Mouse (Mus musculus) olfactory bulb, adult 2 months (tissue): ENCODE results near the gene Aqp6. TPM values are rescaled to one million over a fixed set of nuclear protein-coding genes. Genes with fewer than 3 reads are reported as not detected.

ENCODE experiments used
- H3K27ac ChIP-seq: fragments of 200-500 bp; 2 replicates; pipeline ENCODE4 v1.5.1; 2012; ENCODE audit warnings: low read depth, low read length; ENCODE audit not compliant: insufficient read depth
- H3K4me1 ChIP-seq: fragments of 200-500 bp; 2 replicates; pipeline ENCODE4 v1.6.1; 2012; ENCODE audit warnings: low read length; ENCODE audit not compliant: control insufficient read depth, insufficient read depth
- H3K4me3 ChIP-seq: fragments of 200-500 bp; 2 replicates; pipeline ENCODE4 v1.5.1; 2012; ENCODE audit warnings: mild to moderate bottlenecking, low read depth, low read length, moderate library complexity; ENCODE audit not compliant: insufficient read depth
- CTCF ChIP-seq: fragments of 200-500 bp; IDR thresholded peaks from 2 replicates; pipeline ENCODE4 v1.5.1; 2012; ENCODE audit warnings: low read depth, mild to moderate bottlenecking, low read length, moderate library complexity; ENCODE audit not compliant: insufficient read depth
- POLR2A ChIP-seq: fragments of 200-500 bp; IDR thresholded peaks from 2 replicates; pipeline ENCODE4 v1.6.1; 2012; ENCODE audit warnings: mild to moderate bottlenecking, low read depth, low read length, moderate library complexity; ENCODE audit not compliant: insufficient read depth
- WGBS: fragments of 180-500 bp; shearing (Covaris S2); methylation state at CpG from one replicate; pipeline ENCODE4 v1.1.7; 2018; 5-methylcytosine and 5-hydroxymethylcytosine counted together
- polyA plus RNA-seq: library from polyadenylated mRNA; stranded (reverse); fragments of >200 nt; gene quantifications from 2 replicates; pipeline ENCODE4 v1.2.4, GENCODE M21; 2012; ENCODE audit warnings: low replicate concordance; ENCODE audit not compliant: missing spikeins, insufficient read depth, insufficient read length

Aqp6 gene
- polyA plus RNA-seq, 1 experiment, result not detected

GRCm38 (mm10) chr15:99607388-99608113 lies 6.4 kb downstream of the Aqp6 start:
- Histone ChIP-seq H3K27ac (no peak overlapping the region), H3K4me3 (no peak overlapping the region), H3K4me1 (peaks cover 30% of the 10 kb centered on the region)
- WGBS, result 37% methylated on average over 10 of the region's 10 CpGs
- no peak for TF ChIP-seq POLR2A
- TF ChIP-seq CTCF, result no peak

- TF ChIP-seq CTCF, result no peak
- TF ChIP-seq POLR2A, result no peak
- 79% methylated on average over 13 of the region's 13 CpGs for WGBS
- Histone ChIP-seq H3K27ac (no peak overlapping the region), H3K4me1 (peaks cover 26% of the 10 kb centered on the region), H3K4me3 (no peak overlapping the region)
These were observed 7.4 kb downstream of the Aqp6 start for GRCm38 (mm10) chr15:99608382-99609125.

GRCm38 (mm10) chr15:99611563-99611962 lies 10.4 kb downstream of the Aqp6 start:
- Histone ChIP-seq H3K4me3 (no peak overlapping the region), H3K27ac (peak overlapping the region; percentile 9; the same call in 1 of the 2 replicates), H3K4me1 (peaks cover 38% of the 10 kb centered on the region)
- 38% methylated on average over 7 of the region's 7 CpGs for WGBS
- no peak for TF ChIP-seq POLR2A
- no peak for TF ChIP-seq CTCF

GRCm38 (mm10) chr15:99614273-99614672 lies 13.1 kb downstream of the Aqp6 start:
- Histone ChIP-seq H3K27ac (peak overlapping the region; percentile 7), H3K4me1 (peaks cover 32% of the 10 kb centered on the region), H3K4me3 (no peak overlapping the region)
- TF ChIP-seq CTCF (no peak), POLR2A (no peak)
- WGBS, result 58% methylated on average over 13 of the region's 13 CpGs

- Histone ChIP-seq H3K4me1 (peaks cover 34% of the 10 kb centered on the region), H3K27ac (peak overlapping the region; percentile 9), H3K4me3 (no peak overlapping the region)
- WGBS, result under 1% methylated on average over 12 of the region's 12 CpGs
- no peak for TF ChIP-seq CTCF
- no peak for TF ChIP-seq POLR2A
These were observed 13.6 kb downstream of the Aqp6 start for GRCm38 (mm10) chr15:99614753-99615152.

- no peak overlapping the region for H3K4me3 ChIP-seq
- WGBS, result 29% methylated on average over 9 of the region's 9 CpGs
- H3K4me1 ChIP-seq, result peaks cover 34% of the 10 kb centered on the region
- H3K27ac ChIP-seq, result peak overlapping the region; percentile 9; the same call in 1 of the 2 replicates
- TF ChIP-seq CTCF, result no peak
- no peak for TF ChIP-seq POLR2A
These were observed 14.0 kb downstream of the Aqp6 start for GRCm38 (mm10) chr15:99615246-99615645.

- Histone ChIP-seq H3K4me1 (peaks cover 23% of the 10 kb centered on the region), H3K4me3 (no peak overlapping the region), H3K27ac (no peak overlapping the region)
- TF ChIP-seq POLR2A (no peak), CTCF (no peak)
- WGBS, result 79% methylated on average over 3 of the region's 3 CpGs
These were observed 17.4 kb downstream of the Aqp6 start for GRCm38 (mm10) chr15:99618595-99618994.

- Histone ChIP-seq H3K27ac (no peak overlapping the region), H3K4me3 (no peak overlapping the region), H3K4me1 (peaks cover 11% of the 10 kb centered on the region)
- 49% methylated on average over 4 of the region's 4 CpGs for WGBS
- TF ChIP-seq POLR2A, result no peak
- TF ChIP-seq CTCF, result no peak
These were observed 18.6 kb downstream of the Aqp6 start for GRCm38 (mm10) chr15:99619821-99620220.

- Histone ChIP-seq H3K27ac (no peak overlapping the region), H3K4me3 (no peak overlapping the region), H3K4me1 (peaks cover 2% of the 10 kb centered on the region; the same call in 1 of the 2 replicates)
- WGBS, result 96% methylated on average over 11 of the region's 11 CpGs
- TF ChIP-seq POLR2A (no peak), CTCF (no peak)
These were observed 20.9 kb downstream of the Aqp6 start for GRCm38 (mm10) chr15:99622063-99622462.
